Comparison of ENCODE assay signal across 8 mouse cellular contexts in the genomic region with DNA sequence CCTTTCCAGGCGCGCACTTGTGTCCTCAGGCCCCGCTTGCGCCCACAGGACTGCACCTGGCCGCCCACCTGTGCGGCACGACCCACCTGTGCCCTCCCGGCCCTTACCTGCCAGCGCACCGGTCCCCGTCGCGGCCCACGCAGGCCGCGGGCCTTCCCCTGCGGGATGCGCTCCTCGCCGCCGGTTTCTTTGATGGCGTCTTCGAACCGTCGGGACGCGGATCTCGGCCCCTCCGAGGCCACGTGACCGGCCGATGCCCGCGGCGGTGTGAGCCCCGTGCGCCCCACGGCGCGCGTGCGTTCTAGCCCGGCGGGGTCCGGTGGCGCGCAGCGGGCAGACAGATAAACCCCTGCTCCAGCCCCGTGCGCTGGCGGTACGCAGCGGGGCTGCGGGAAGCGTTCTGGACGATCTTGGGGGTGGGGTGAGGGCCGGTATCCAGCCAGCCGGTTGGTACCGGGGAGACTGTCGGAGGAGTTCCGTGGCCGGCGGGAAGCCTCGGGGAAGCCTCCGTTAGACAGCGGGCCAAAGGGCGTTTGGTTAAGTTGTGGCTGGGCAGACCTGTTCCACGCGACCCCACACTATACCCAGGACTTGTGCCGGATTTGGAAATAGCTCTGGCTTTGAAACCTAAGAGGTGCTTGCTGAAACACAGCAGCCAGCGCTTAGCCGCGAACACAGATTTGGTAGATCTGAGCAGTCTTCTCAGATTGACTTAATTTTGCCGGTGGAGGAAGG. TPM values are rescaled to one million over a fixed set of nuclear protein-coding genes. Genes with fewer than 3 reads are reported as not detected.
DNase-seq lines count a peak whose midpoint lies in the region; ATAC-seq lines count a peak whose summit lies in the region.

TSS of gene Tcte2 (minus strand) at position 647 of the 735 bp plus-strand sequence.

- ATAC-seq in CD4-positive, CD25-positive, alpha-beta regulatory T cell, adult 4 months, result peak; percentile 20
- ATAC-seq in embryonic facial prominence, embryonic 11.5 days (replicated peaks; ENCODE audit: insufficient number of reproducible peaks, low FRiP score, low TSS enrichment, low read depth), result peak; percentile 21; the same call in 1 of the 2 replicates
- ATAC-seq in heart, embryonic 11.5 days (replicated peaks; ENCODE audit: insufficient number of reproducible peaks, low FRiP score, low TSS enrichment), result peak; percentile 3; the same call in 1 of the 2 replicates
- peak; percentile 23 for ATAC-seq in liver, embryonic 13.5 days (ENCODE audit: low read depth)
- peak; percentile 22 for ATAC-seq in neural tube, embryonic 13.5 days (ENCODE audit: low read depth)

- H3K4me1 ChIP-seq in embryonic facial prominence, embryonic 11.5 days (ENCODE audit: control insufficient read depth, insufficient read depth, low read length), result no peaks in the 10 kb centered on the region
- H3K4me1 ChIP-seq in heart, embryonic 11.5 days (ENCODE audit: control insufficient read depth, insufficient read depth, low read length), result peaks cover 19% of the 10 kb centered on the region; the same call in 1 of the 2 replicates
- H3K4me1 ChIP-seq in liver, embryonic 13.5 days (replicated peaks), result peaks cover 6% of the 10 kb centered on the region; the same call in 1 of the 2 replicates
- H3K4me1 ChIP-seq in neural tube, embryonic 13.5 days (replicated peaks), result peaks cover 44% of the 10 kb centered on the region

- H3K9ac ChIP-seq in embryonic facial prominence, embryonic 11.5 days (replicated peaks; ENCODE audit: low read length), result peak within 1 kb of the TSS; percentile 83
- peak within 1 kb of the TSS; percentile 95 for H3K9ac ChIP-seq in heart, embryonic 11.5 days (ENCODE audit: low read depth, low read length)
- peak within 1 kb of the TSS; percentile 68 for H3K9ac ChIP-seq in liver, embryonic 13.5 days
- H3K9ac ChIP-seq in neural tube, embryonic 13.5 days, result peak within 1 kb of the TSS; percentile 85

- peak within 1 kb of the TSS; percentile 90 for H3K4me3 ChIP-seq in embryonic facial prominence, embryonic 11.5 days (ENCODE audit: low read depth, low read length)
- H3K4me3 ChIP-seq in heart, embryonic 11.5 days (ENCODE audit: low read depth, low read length), result peak within 1 kb of the TSS; percentile 89
- H3K4me3 ChIP-seq in liver, embryonic 13.5 days (replicated peaks), result peak within 1 kb of the TSS; percentile 63
- peak within 1 kb of the TSS; percentile 98 for H3K4me3 ChIP-seq in neural tube, embryonic 13.5 days

- under 1% methylated on average over 72 of the region's 74 CpGs for WGBS in embryonic facial prominence, embryonic 11.5 days
- WGBS in heart, embryonic 11.5 days (ENCODE audit: insufficient replicate concordance), result under 1% methylated on average over 74 of the region's 74 CpGs
- WGBS in liver, embryonic 13.5 days (ENCODE audit: insufficient replicate concordance), result 2% methylated on average over 74 of the region's 74 CpGs
- under 1% methylated on average over 74 of the region's 74 CpGs for WGBS in neural tube, embryonic 13.5 days

- peak within 1 kb of the TSS; percentile 82 for H3K27ac ChIP-seq in embryonic facial prominence, embryonic 11.5 days (replicated peaks; ENCODE audit: low read depth, low read length)
- peak within 1 kb of the TSS; percentile 94 for H3K27ac ChIP-seq in heart, embryonic 11.5 days (ENCODE audit: low read depth, low read length)
- H3K27ac ChIP-seq in liver, embryonic 13.5 days, result no peak within 1 kb of the TSS; the same call in 1 of the 2 replicates
- H3K27ac ChIP-seq in neural tube, embryonic 13.5 days (replicated peaks), result peak within 1 kb of the TSS; percentile 95

- H3K36me3 ChIP-seq in embryonic facial prominence, embryonic 11.5 days (replicated peaks; ENCODE audit: control insufficient read depth, insufficient read depth, low read depth, low read length), result no peaks in the 10 kb centered on the region
- H3K36me3 ChIP-seq in heart, embryonic 11.5 days (ENCODE audit: control insufficient read depth, insufficient read depth, low read length), result no peaks in the 10 kb centered on the region
- H3K36me3 ChIP-seq in liver, embryonic 13.5 days, result no peaks in the 10 kb centered on the region
- no peaks in the 10 kb centered on the region for H3K36me3 ChIP-seq in neural tube, embryonic 13.5 days

- DNase-seq in adrenal gland, adult 18-20 months (ENCODE audit: low spot score in 2 of 2), result peak; percentile 57 to 60
- DNase-seq in embryonic facial prominence, embryonic 11.5 days (ENCODE audit: low spot score), result peak; percentile 58
- peak; percentile 52 for DNase-seq in kidney, adult 9 months
- DNase-seq in liver, embryonic 13.5 days, result no peak
- DNase-seq in c-Kit-positive CD71-positive TER-119-positive erythroid progenitor cells, embryonic 14.5 days (ENCODE audit: low spot score), result no peak

- H3K4me2 ChIP-seq in embryonic facial prominence, embryonic 11.5 days (ENCODE audit: low read depth, low read length), result peak within 1 kb of the TSS; percentile 100
- peak within 1 kb of the TSS; percentile 86 for H3K4me2 ChIP-seq in heart, embryonic 11.5 days
- H3K4me2 ChIP-seq in liver, embryonic 13.5 days, result peak within 1 kb of the TSS; percentile 67
- H3K4me2 ChIP-seq in neural tube, embryonic 13.5 days, result peak within 1 kb of the TSS; percentile 67

- no peaks in the 10 kb centered on the region; the same call in 1 of the 2 replicates for H3K27me3 ChIP-seq in embryonic facial prominence, embryonic 11.5 days (ENCODE audit: control insufficient read depth, insufficient read depth, low read length)
- no peaks in the 10 kb centered on the region for H3K27me3 ChIP-seq in heart, embryonic 11.5 days (ENCODE audit: control insufficient read depth, insufficient read depth, low read length)
- peaks cover 61% of the 10 kb centered on the region for H3K27me3 ChIP-seq in liver, embryonic 13.5 days
- H3K27me3 ChIP-seq in neural tube, embryonic 13.5 days, result no peaks in the 10 kb centered on the region

- no peaks in the 10 kb centered on the region for H3K9me3 ChIP-seq in embryonic facial prominence, embryonic 11.5 days (replicated peaks; ENCODE audit: control insufficient read depth, low read length)
- H3K9me3 ChIP-seq in heart, embryonic 11.5 days (replicated peaks; ENCODE audit: control insufficient read depth, low read length), result no peaks in the 10 kb centered on the region
- no peaks in the 10 kb centered on the region for H3K9me3 ChIP-seq in liver, embryonic 13.5 days (replicated peaks)
- H3K9me3 ChIP-seq in neural tube, embryonic 13.5 days, result no peaks in the 10 kb centered on the region

RNA-seq across cellular contexts. Expression of gene Tcte2, which starts in this region (rescaled TPM):
- polyA plus RNA-seq in CD4-positive, CD25-positive, alpha-beta regulatory T cell, adult 4 months (2017; shearing (Covaris generic)), result not detected
- 1 to 10 TPM; 4.5 to 6.0 TPM for total RNA-seq in adrenal gland, adult 18-20 months (2021)
- 4.4 and 4.6 TPM in 2 replicates for polyA plus RNA-seq in embryonic facial prominence, embryonic 11.5 days (2014; fragmentation: Nextera tagmentation; extraction: Ambion mirVana)
- 2.5 and 5.5 TPM in 2 replicates for polyA plus RNA-seq in heart, embryonic 11.5 days (2014; fragmentation: Nextera tagmentation; extraction: Ambion mirVana)
- 0.23 and 0.28 TPM in 2 replicates for polyA plus RNA-seq in liver, embryonic 13.5 days (2015; fragmentation: Nextera tagmentation; extraction: Ambion mirVana)
- 17.8 and 18.5 TPM in 2 replicates for polyA plus RNA-seq in neural tube, embryonic 13.5 days (2015; fragmentation: Nextera tagmentation; extraction: Ambion mirVana)

Comparison
In these comparisons a context has a peak if more than half of its experiments do, and no peak if none do; other contexts are left out.
1. Peak in ATAC-seq in CD4-positive, CD25-positive, alpha-beta regulatory T cell, adult 4 months; RNA of the gene not detected or under 1 TPM.
2. Peak in ATAC-seq, H3K4me3 ChIP-seq, H3K9ac ChIP-seq and H3K4me2 ChIP-seq in liver, embryonic 13.5 days; RNA of the gene not detected or under 1 TPM.
3. DNase-seq: peak in adrenal gland, adult 18-20 months (2 of 2), embryonic facial prominence, embryonic 11.5 days (single experiment) and kidney, adult 9 months (single experiment); none in liver, embryonic 13.5 days (single experiment) and c-Kit-positive CD71-positive TER-119-positive erythroid progenitor cells, embryonic 14.5 days (single experiment).
4. Peak in every context shown above with its lines, with median percentiles within 50 percentile points of each other: ATAC-seq, H3K4me2 ChIP-seq, H3K4me3 ChIP-seq and H3K9ac ChIP-seq.